Comparison of ENCODE assay signal across 30 mouse cellular contexts in the genomic region with DNA sequence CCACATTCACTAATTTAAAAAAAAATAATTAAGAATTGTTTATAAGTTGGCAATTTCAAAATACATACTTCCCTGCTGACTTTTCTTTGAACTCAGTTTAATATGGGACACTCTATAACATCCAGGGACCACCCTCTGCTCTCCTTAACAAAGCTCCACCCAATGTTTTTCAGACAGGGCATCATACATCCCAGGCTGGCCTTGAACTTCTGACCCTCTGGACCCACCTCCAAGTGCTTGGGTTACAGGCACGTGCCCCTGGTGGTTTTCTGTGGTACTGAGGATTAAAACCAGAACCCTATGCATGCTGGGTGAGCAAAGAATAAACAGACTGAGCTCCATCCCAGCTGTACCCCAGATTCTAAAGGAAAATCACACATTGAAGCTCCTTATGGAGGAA.
DNase-seq lines count a peak whose midpoint lies in the region; ATAC-seq lines count a peak whose summit lies in the region.
"Had no signal": no experiment of that assay in that cellular context is flagged by ENCODE, and none has a peak within 500 bp of the region (broad histone marks: within the 10 kb centered on the region; RNA-seq: fewer than 3 reads in every experiment).

No protein-coding gene starts in this region.

- no peak overlapping the region for H3K4me3 ChIP-seq in embryonic facial prominence, embryonic 12.5 days
- no peak overlapping the region for H3K4me3 ChIP-seq in embryonic facial prominence, embryonic 10.5 days
- no peak overlapping the region for H3K4me3 ChIP-seq in midbrain, embryonic 12.5 days
- H3K4me3 ChIP-seq in midbrain, embryonic 11.5 days (ENCODE audit: low read depth, low read length), result no peak overlapping the region
- H3K4me3 ChIP-seq: embryonic facial prominence, embryonic 15.5 days; forebrain, embryonic 12.5 days; heart, embryonic 10.5 days; hindbrain, embryonic 12.5 days; limb, embryonic 10.5 days; limb, embryonic 15.5 days; liver, embryonic 13.5 days; midbrain, embryonic 10.5 days; myocyte; neural tube, embryonic 12.5 days had no signal

- no peaks in the 10 kb centered on the region for H3K9me3 ChIP-seq in embryonic facial prominence, embryonic 12.5 days
- no peaks in the 10 kb centered on the region for H3K9me3 ChIP-seq in embryonic facial prominence, embryonic 10.5 days
- H3K9me3 ChIP-seq in midbrain, embryonic 12.5 days, result no peaks in the 10 kb centered on the region
- H3K9me3 ChIP-seq in midbrain, embryonic 11.5 days (ENCODE audit: control insufficient read depth, low read length), result no peaks in the 10 kb centered on the region
- H3K9me3 ChIP-seq: embryonic facial prominence, embryonic 15.5 days; forebrain, embryonic 12.5 days; heart, embryonic 10.5 days; hindbrain, embryonic 12.5 days; limb, embryonic 10.5 days; limb, embryonic 15.5 days; liver, embryonic 13.5 days; midbrain, embryonic 10.5 days; neural tube, embryonic 12.5 days had no signal

- no peak overlapping the region for H3K9ac ChIP-seq in embryonic facial prominence, embryonic 12.5 days
- H3K9ac ChIP-seq in midbrain, embryonic 12.5 days (replicated peaks), result no peak overlapping the region
- H3K9ac ChIP-seq in midbrain, embryonic 11.5 days (ENCODE audit: low read length), result no peak overlapping the region
- H3K9ac ChIP-seq: embryonic facial prominence, embryonic 15.5 days; forebrain, embryonic 12.5 days; forebrain, postnatal 0 days; hindbrain, embryonic 12.5 days; limb, embryonic 15.5 days; liver, embryonic 13.5 days; neural tube, embryonic 12.5 days had no signal

- 0 out of 2 replicates have a peak, but pooled peaks cover 9% of the 10 kb centered on the region for H3K36me3 ChIP-seq in embryonic facial prominence, embryonic 12.5 days
- no peaks in the 10 kb centered on the region; the same call in 1 of the 2 replicates for H3K36me3 ChIP-seq in embryonic facial prominence, embryonic 10.5 days (replicated peaks)
- H3K36me3 ChIP-seq in midbrain, embryonic 12.5 days, result no peaks in the 10 kb centered on the region
- no peaks in the 10 kb centered on the region for H3K36me3 ChIP-seq in midbrain, embryonic 11.5 days (ENCODE audit: control insufficient read depth, insufficient read depth, low read length)
- H3K36me3 ChIP-seq: forebrain, embryonic 12.5 days; hindbrain, embryonic 12.5 days; limb, embryonic 10.5 days; liver, embryonic 13.5 days; midbrain, embryonic 10.5 days; neural tube, embryonic 12.5 days had no signal

- no peaks in the 10 kb centered on the region for H3K27me3 ChIP-seq in embryonic facial prominence, embryonic 12.5 days
- H3K27me3 ChIP-seq in embryonic facial prominence, embryonic 10.5 days (replicated peaks; ENCODE audit: low read depth, poor library complexity, severe bottlenecking), result no peaks in the 10 kb centered on the region
- H3K27me3 ChIP-seq in midbrain, embryonic 12.5 days, result no peaks in the 10 kb centered on the region
- no peaks in the 10 kb centered on the region for H3K27me3 ChIP-seq in midbrain, embryonic 11.5 days (ENCODE audit: control insufficient read depth, insufficient read depth, low read length)
- H3K27me3 ChIP-seq: embryonic facial prominence, embryonic 15.5 days; forebrain, embryonic 12.5 days; hindbrain, embryonic 12.5 days; limb, embryonic 15.5 days; liver, embryonic 13.5 days; neural tube, embryonic 12.5 days had no signal

- 0 out of 2 replicates have a peak, but pooled peaks have one; percentile 52 for ATAC-seq in embryonic facial prominence, embryonic 12.5 days (ENCODE audit: insufficient number of reproducible peaks, insufficient read depth, low FRiP score, low TSS enrichment)
- ATAC-seq in midbrain, embryonic 12.5 days (ENCODE audit: low FRiP score, low read depth), result 0 out of 2 replicates have a peak, but pooled peaks have one; percentile 34
- ATAC-seq in midbrain, embryonic 11.5 days (ENCODE audit: low FRiP score), result no peak
- ATAC-seq: forebrain, postnatal 0 days had no signal

- H3K4me2 ChIP-seq in embryonic facial prominence, embryonic 12.5 days (replicated peaks), result no peak overlapping the region
- no peak overlapping the region for H3K4me2 ChIP-seq in midbrain, embryonic 12.5 days (replicated peaks)
- no peak overlapping the region for H3K4me2 ChIP-seq in midbrain, embryonic 11.5 days
- H3K4me2 ChIP-seq: embryonic facial prominence, embryonic 15.5 days; forebrain, embryonic 12.5 days; hindbrain, embryonic 12.5 days; limb, embryonic 15.5 days; liver, embryonic 13.5 days; neural tube, embryonic 12.5 days had no signal

- WGBS in embryonic facial prominence, embryonic 12.5 days, result 38% methylated on average over 1 of the region's 1 CpGs
- 47% methylated on average over 1 of the region's 1 CpGs for WGBS in embryonic facial prominence, embryonic 10.5 days
- 60% methylated on average over 1 of the region's 1 CpGs for WGBS in midbrain, embryonic 12.5 days
- 63% methylated on average over 1 of the region's 1 CpGs for WGBS in midbrain, embryonic 11.5 days

- no peak for DNase-seq in embryonic facial prominence, embryonic 10.5 days (ENCODE audit: low spot score)
- no peak for DNase-seq in midbrain, embryonic 11.5 days (ENCODE audit: low spot score, missing footprints)
- DNase-seq in ZHBTc4 (ENCODE audit: low read depth, low spot score), result peak; percentile 28
- no peak for DNase-seq in layer of hippocampus, adult 9-10 months (ENCODE audit: low spot score)
- DNase-seq in retina, embryonic 14.5 days (ENCODE audit: low spot score), result no peak
- DNase-seq: adrenal gland, postnatal 25 days; cerebellum, adult 18-20 months; cerebellum, postnatal 10 days; forebrain, postnatal 0 days; gastrocnemius, postnatal 10 days; heart, postnatal 36 days; kidney, adult 8-10 months; layer of hippocampus, adult 9-11 months; liver, embryonic 13.5 days; lung, adult 2 months; lung, postnatal 14 days; right cerebral cortex, postnatal 4 days; thymus, postnatal 14 days had no signal

- H3K4me1 ChIP-seq in embryonic facial prominence, embryonic 12.5 days, result no peaks in the 10 kb centered on the region
- no peaks in the 10 kb centered on the region for H3K4me1 ChIP-seq in embryonic facial prominence, embryonic 10.5 days
- H3K4me1 ChIP-seq in midbrain, embryonic 12.5 days, result no peaks in the 10 kb centered on the region
- H3K4me1 ChIP-seq in midbrain, embryonic 11.5 days (ENCODE audit: control insufficient read depth, insufficient read depth, low read length), result no peaks in the 10 kb centered on the region
- H3K4me1 ChIP-seq: embryonic facial prominence, embryonic 15.5 days; forebrain, embryonic 12.5 days; hindbrain, embryonic 12.5 days; limb, embryonic 10.5 days; limb, embryonic 15.5 days; liver, embryonic 13.5 days; midbrain, embryonic 10.5 days; neural tube, embryonic 12.5 days had no signal

- H3K27ac ChIP-seq in embryonic facial prominence, embryonic 12.5 days, result no peak overlapping the region
- H3K27ac ChIP-seq in embryonic facial prominence, embryonic 10.5 days (replicated peaks), result no peak overlapping the region
- H3K27ac ChIP-seq in midbrain, embryonic 12.5 days (replicated peaks), result no peak overlapping the region
- H3K27ac ChIP-seq in midbrain, embryonic 11.5 days (ENCODE audit: low read depth, low read length), result no peak overlapping the region
- H3K27ac ChIP-seq: embryonic facial prominence, embryonic 15.5 days; forebrain, embryonic 12.5 days; heart, embryonic 10.5 days; hindbrain, embryonic 12.5 days; kidney, postnatal 0 days; limb, embryonic 10.5 days; limb, embryonic 15.5 days; liver, embryonic 13.5 days; midbrain, embryonic 10.5 days; neural tube, embryonic 12.5 days had no signal
